7 mouse cellular contexts compared by ENCODE assay signal in the genomic region with DNA sequence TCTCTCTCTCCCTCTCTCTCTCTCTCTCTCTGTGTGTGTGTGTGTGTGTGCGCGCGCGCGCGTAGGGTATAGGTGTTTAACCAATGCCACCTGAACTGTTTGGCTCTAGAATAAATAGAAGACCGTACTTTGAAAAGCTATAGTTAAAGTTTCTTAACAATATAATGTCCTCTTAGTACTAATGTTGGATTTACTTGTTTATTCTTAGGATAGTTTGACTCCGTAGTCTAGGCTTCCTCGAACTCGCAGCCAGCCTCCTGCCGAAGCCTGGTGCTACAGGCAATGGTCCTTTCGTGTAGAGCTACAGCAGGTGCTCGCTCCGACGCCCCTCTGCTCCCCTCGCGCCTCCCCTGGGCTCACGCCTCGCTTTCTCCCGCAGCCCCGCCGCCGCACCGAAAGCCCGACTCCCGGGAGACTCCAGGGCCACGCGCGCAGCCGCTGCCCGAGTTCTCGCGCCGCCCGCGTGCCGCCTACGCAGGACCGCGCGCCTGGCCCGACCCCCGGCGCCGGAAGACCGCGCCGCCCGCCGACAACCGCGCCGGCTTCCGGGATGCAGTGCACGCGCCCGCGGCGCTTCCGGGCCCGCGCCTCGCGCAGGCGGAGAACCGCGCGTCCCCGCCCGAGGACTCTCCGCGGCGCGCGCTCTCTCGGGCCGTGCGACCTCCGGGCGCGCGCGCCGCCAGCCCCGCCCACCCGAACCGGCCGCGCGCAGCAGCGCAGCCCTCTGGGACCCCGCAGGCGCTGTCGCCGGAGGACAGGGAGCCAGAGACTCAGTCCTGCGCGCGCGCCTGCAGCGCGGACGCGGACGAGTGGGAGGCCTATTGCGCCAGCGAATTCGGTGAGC. TPM values are rescaled to one million over a fixed set of nuclear protein-coding genes. Genes with fewer than 3 reads are reported as not detected.
DNase-seq lines count a peak whose midpoint lies in the region; TF ChIP-seq lines count a peak whose summit lies in the region.

No protein-coding gene starts in this region.

- peak overlapping the region; percentile 52; the same call in 1 of the 2 replicates for H3K27ac ChIP-seq in cortical plate, adult 2 months (ENCODE audit: insufficient read depth, low read length)

- peak; percentile 43; the same call in 1 of the 2 replicates for TF ChIP-seq POLR2A in cortical plate, adult 2 months (IDR thresholded peaks at IDR 0.05; ENCODE audit: extremely low read depth, insufficient read depth, low read length)

- intact Hi-C loops in left cerebral cortex, postnatal 25 days (cut with DNase I), result no loop called here

- no peak for TF ChIP-seq CTCF in cortical plate, adult 2 months (IDR thresholded peaks at IDR 0.05; ENCODE audit: extremely low read depth, insufficient read depth, low read length)

- H3K4me1 ChIP-seq in cortical plate, adult 2 months (ENCODE audit: control insufficient read depth, insufficient read depth, low read length), result peaks cover 1% of the 10 kb centered on the region; the same call in 1 of the 2 replicates

- H3K4me3 ChIP-seq in cortical plate, adult 2 months (ENCODE audit: insufficient read depth, low read length), result peak overlapping the region; percentile 37

- DNase-seq in adrenal gland, adult 2 months, result peak; percentile 93
- DNase-seq in gastrocnemius, adult 8-10 months (ENCODE audit: low spot score in 2 of 2), result peak; percentile 83 to 89
- DNase-seq in induced T-regulatory cell, adult 2 months (ENCODE audit: low read depth), result peak; percentile 93
- peak; percentile 88 to 90 for DNase-seq in left cerebral cortex, postnatal 25 days (ENCODE audit: low spot score in 2 of 2)
- DNase-seq in mesoderm, embryonic 11.5 days (ENCODE audit: low read depth, low spot score), result peak; percentile 91
- peak; percentile 81 for DNase-seq in skeletal muscle tissue, adult 2 months (ENCODE audit: low read depth, low spot score)

RNA-seq across cellular contexts. Expression of gene 1810010H24Rik, which starts 2.2 kb away (rescaled TPM):
- 1 to 10 TPM; 2.7 to 3.1 TPM for total RNA-seq in adrenal gland, adult 2 months (2021)
- 2.0 and 4.8 TPM in 2 replicates for polyA plus RNA-seq in adrenal gland, adult 2 months (2012; rRNA removed)
- polyA plus RNA-seq in cortical plate, adult 2 months (2012; rRNA removed), result 3.8 and 4.3 TPM in 2 replicates
- total RNA-seq in gastrocnemius, adult 8-10 months (2022), result 1 to 10 TPM; 1.6 to 2.4 (median 1.9) TPM
- total RNA-seq in left cerebral cortex, postnatal 25 days (2021), result 1 to 10 TPM; 2.9 to 4.6 TPM

RNA-seq across cellular contexts. Expression of gene Kpna2, which starts 28.3 kb away (rescaled TPM):
- 10 to 100 TPM; 33.6 to 34.8 TPM for total RNA-seq in adrenal gland, adult 2 months (2021)
- 6.5 and 7.0 TPM in 2 replicates for polyA plus RNA-seq in adrenal gland, adult 2 months (2012; rRNA removed)
- 30.6 and 32.4 TPM in 2 replicates for polyA plus RNA-seq in cortical plate, adult 2 months (2012; rRNA removed)
- total RNA-seq in gastrocnemius, adult 8-10 months (2022), result 10 to 100 TPM in 3 of 4 experiments, 1 to 10 TPM in 1; 8.2 to 15.4 (median 13.4) TPM
- 10 to 100 TPM; 23.7 to 29.3 TPM for total RNA-seq in left cerebral cortex, postnatal 25 days (2021)

Comparison
In these comparisons a context has a peak if more than half of its experiments do, and no peak if none do; other contexts are left out.
1. Peak in every context shown above with its lines: DNase-seq, H3K4me3 ChIP-seq and H3K27ac ChIP-seq.